Mouse (Mus musculus) MEL (cell line): Measurements from ENCODE around the gene Dock3. TPM values are rescaled to one million over a fixed set of nuclear protein-coding genes. Genes with fewer than 3 reads are reported as not detected.

ENCODE experiments used
- DNase-seq: peaks from one replicate; pipeline ENCODE4 v3.0.0; 2011; ENCODE audit warnings: low read depth, low spot score
- H3K27ac ChIP-seq: 2 replicates; pipeline ENCODE4 v1.5.1; 2012; ENCODE audit warnings: low read depth, mild to moderate bottlenecking, control low read depth, low read length, moderate library complexity; ENCODE audit not compliant: control insufficient read depth
- H3K27me3 ChIP-seq, 2 experiments: fragments of 150-350 bp in 1 of 2; sonication (generic) in 1 of 2; 2 replicates each; pipeline ENCODE4 v1.6.1; 2012; ENCODE audit warnings: low read length in 2 of 2, mild to moderate bottlenecking in 2 of 2, improper control_type of control experiment in 1 of 2, moderate library complexity in 1 of 2; ENCODE audit not compliant: insufficient read depth in 2 of 2, control insufficient read depth in 1 of 2
- H3K36me3 ChIP-seq, 2 experiments: 2 replicates each; pipeline ENCODE4 v1.6.1; 2012 to 2014; ENCODE audit warnings: low read length in 2 of 2, improper control_type of control experiment in 1 of 2, inconsistent platforms in 1 of 2, mild to moderate bottlenecking in 1 of 2; ENCODE audit not compliant: insufficient read depth in 2 of 2, control insufficient read depth in 1 of 2
- H3K4me1 ChIP-seq, 2 experiments: fragments of 150-350 bp in 1 of 2; sonication (generic) in 1 of 2; 2 replicates each; pipeline ENCODE4 v1.6.1; 2012; ENCODE audit warnings: low read length in 2 of 2, improper control_type of control experiment in 1 of 2, mild to moderate bottlenecking in 1 of 2; ENCODE audit not compliant: insufficient read depth in 2 of 2, control insufficient read depth in 1 of 2
- H3K4me3 ChIP-seq, 2 experiments: fragments of 150-350 bp in 1 of 2; sonication (generic) in 1 of 2; 2 replicates each; pipeline ENCODE4 v1.5.1; 2012; ENCODE audit warnings: low read depth in 2 of 2, low read length in 2 of 2, mild to moderate bottlenecking in 2 of 2, moderate library complexity in 2 of 2, control low read depth in 1 of 2, improper control_type of control experiment in 1 of 2; ENCODE audit not compliant: control insufficient read depth in 1 of 2, insufficient read depth in 1 of 2
- H3K79me2 ChIP-seq: 2 replicates; pipeline ENCODE4 v1.6.1; 2012; ENCODE audit warnings: mild to moderate bottlenecking, low read length, moderate library complexity; ENCODE audit not compliant: control insufficient read depth, poor library complexity, insufficient read depth
- H3K9ac ChIP-seq: 2 replicates; pipeline ENCODE4 v1.6.1; 2012; ENCODE audit warnings: low read depth, mild to moderate bottlenecking, control low read depth, low read length, moderate library complexity; ENCODE audit not compliant: control insufficient read depth, poor library complexity, severe bottlenecking
- H3K9me3 ChIP-seq: fragments of 150-350 bp; sonication (generic); replicated peaks from 2 replicates; pipeline ENCODE4 v1.6.1; 2012; ENCODE audit warnings: mild to moderate bottlenecking, low read length, improper control_type of control experiment, moderate library complexity; ENCODE audit not compliant: insufficient read depth
- BHLHE40 ChIP-seq: IDR thresholded peaks from 2 replicates; pipeline ENCODE4 v1.6.1; 2012; ENCODE audit warnings: low read depth, mild to moderate bottlenecking, inconsistent platforms, low read length, improper control_type of control experiment, borderline replicate concordance
- CTCF ChIP-seq, 3 experiments: IDR thresholded peaks in 2 of 3; conservative IDR thresholded peaks in 1 of 3; 2 replicates each; pipeline ENCODE4 v1.5.1; 2011 to 2012; ENCODE audit warnings: low read length in 3 of 3, low read depth in 2 of 3, mild to moderate bottlenecking in 2 of 3, improper control_type of control experiment in 1 of 3, inconsistent platforms in 1 of 3, mixed read lengths in 1 of 3, moderate library complexity in 1 of 3; ENCODE audit not compliant: control insufficient read depth in 1 of 3, insufficient read depth in 1 of 3, poor library complexity in 1 of 3, severe bottlenecking in 1 of 3
- ELF1 ChIP-seq: IDR thresholded peaks from 2 replicates; pipeline ENCODE4 v1.6.1; 2014; ENCODE audit warnings: low read depth, mild to moderate bottlenecking, inconsistent platforms, low read length, improper control_type of control experiment, moderate library complexity
- EP300 ChIP-seq, 2 experiments: IDR thresholded peaks; 2 replicates each; pipeline ENCODE4 v1.6.1; 2011; ENCODE audit warnings: improper control_type of control experiment in 2 of 2, low read length in 2 of 2, low read depth in 1 of 2, mild to moderate bottlenecking in 1 of 2
- ETS1 ChIP-seq: IDR thresholded peaks from 2 replicates; pipeline ENCODE4 v1.6.1; 2012; ENCODE audit warnings: low read depth, mild to moderate bottlenecking, inconsistent platforms, low read length, improper control_type of control experiment, moderate library complexity
- GABPA ChIP-seq: IDR thresholded peaks from 2 replicates; pipeline ENCODE4 v1.6.1; 2012; ENCODE audit warnings: low read depth, mild to moderate bottlenecking, inconsistent platforms, low read length, improper control_type of control experiment, moderate library complexity
- GATA1 ChIP-seq: IDR thresholded peaks from 2 replicates; pipeline ENCODE4 v1.6.1; 2011; ENCODE audit warnings: low read depth, low read length, improper control_type of control experiment
- JUND ChIP-seq: IDR thresholded peaks from 2 replicates; pipeline ENCODE4 v1.6.1; 2011; ENCODE audit warnings: low read depth, mild to moderate bottlenecking, improper control_type of control experiment, low read length
- MAFK ChIP-seq: IDR thresholded peaks from 2 replicates; pipeline ENCODE4 v1.6.1; 2011; ENCODE audit warnings: low read depth, mild to moderate bottlenecking, low read length, improper control_type of control experiment, borderline replicate concordance
- MAZ ChIP-seq: IDR thresholded peaks from 2 replicates; pipeline ENCODE4 v1.6.1; 2012; ENCODE audit warnings: low read depth, mild to moderate bottlenecking, inconsistent platforms, low read length, improper control_type of control experiment
- MXI1 ChIP-seq: IDR thresholded peaks from 2 replicates; pipeline ENCODE4 v1.6.1; 2011; ENCODE audit warnings: mild to moderate bottlenecking, low read depth, low read length, improper control_type of control experiment
- NELFE ChIP-seq: IDR thresholded peaks from 2 replicates; pipeline ENCODE4 v1.6.1; 2011; ENCODE audit warnings: low read depth, low read length, improper control_type of control experiment
- NRF1 ChIP-seq: IDR thresholded peaks from 2 replicates; pipeline ENCODE4 v1.6.1; 2014; ENCODE audit warnings: low read depth, mild to moderate bottlenecking, inconsistent platforms, low read length, improper control_type of control experiment, moderate library complexity; ENCODE audit not compliant: poor library complexity, insufficient read depth, severe bottlenecking
- POLR2AphosphoS2 ChIP-seq: IDR thresholded peaks from 2 replicates; pipeline ENCODE4 v1.6.1; 2011; ENCODE audit warnings: low read length, improper control_type of control experiment
- POLR2AphosphoS5 ChIP-seq: IDR thresholded peaks from 2 replicates; pipeline ENCODE4 v1.6.1; 2012; ENCODE audit warnings: low read depth, borderline replicate concordance, mild to moderate bottlenecking, inconsistent platforms, low read length, moderate library complexity, mixed read lengths
- RAD21 ChIP-seq: IDR thresholded peaks from 2 replicates; pipeline ENCODE4 v1.6.1; 2011; ENCODE audit warnings: mild to moderate bottlenecking, low read depth, low read length, improper control_type of control experiment
- RCOR1 ChIP-seq: IDR thresholded peaks from 2 replicates; pipeline ENCODE4 v1.6.1; 2012; ENCODE audit warnings: low read depth, mild to moderate bottlenecking, inconsistent platforms, low read length, improper control_type of control experiment
- SIN3A ChIP-seq: IDR thresholded peaks from 2 replicates; pipeline ENCODE4 v1.6.1; 2012; ENCODE audit warnings: low read length, improper control_type of control experiment, inconsistent platforms
- SMC3 ChIP-seq: IDR thresholded peaks from 2 replicates; pipeline ENCODE4 v1.6.1; 2011; ENCODE audit warnings: low read depth, low read length, improper control_type of control experiment
- TAL1 ChIP-seq: IDR thresholded peaks from 2 replicates; pipeline ENCODE4 v1.6.1; 2012; ENCODE audit warnings: mild to moderate bottlenecking, inconsistent platforms, low read length, moderate library complexity, mixed read lengths
- TBP ChIP-seq: IDR thresholded peaks from 2 replicates; pipeline ENCODE4 v1.8.0; 2011; ENCODE audit warnings: low read depth, low read length, improper control_type of control experiment
- TCF12 ChIP-seq: IDR thresholded peaks from 2 replicates; pipeline ENCODE4 v1.6.1; 2014; ENCODE audit warnings: low read depth, mild to moderate bottlenecking, inconsistent platforms, low read length, improper control_type of control experiment, moderate library complexity
- UBTF ChIP-seq: IDR thresholded peaks from 2 replicates; pipeline ENCODE4 v1.6.1; 2012; ENCODE audit warnings: low read depth, mild to moderate bottlenecking, inconsistent platforms, low read length, improper control_type of control experiment, moderate library complexity, borderline replicate concordance; ENCODE audit not compliant: insufficient read depth
- USF1 ChIP-seq: IDR thresholded peaks from 2 replicates; pipeline ENCODE4 v1.6.1; 2014; ENCODE audit warnings: low read depth, mild to moderate bottlenecking, inconsistent platforms, low read length, improper control_type of control experiment, moderate library complexity
- USF2 ChIP-seq, 2 experiments: IDR thresholded peaks; 2 replicates each; pipeline ENCODE4 v1.6.1; 2011 to 2012; ENCODE audit warnings: improper control_type of control experiment in 2 of 2, low read length in 2 of 2, borderline replicate concordance in 1 of 2, inconsistent platforms in 1 of 2, low read depth in 1 of 2, mild to moderate bottlenecking in 1 of 2; ENCODE audit not compliant: insufficient read depth in 1 of 2
- ZKSCAN1 ChIP-seq: IDR thresholded peaks from 2 replicates; pipeline ENCODE4 v1.6.1; 2012; ENCODE audit warnings: low read depth, mild to moderate bottlenecking, inconsistent platforms, low read length, improper control_type of control experiment, moderate library complexity
- polyA plus RNA-seq, 2 experiments: library from polyadenylated mRNA; stranded (reverse) in 1 of 2; unstranded in 1 of 2; fragments of >175 nt in 1 of 2; fragments of >200 nt in 1 of 2; gene quantifications; 2 replicates each; pipeline versions ENCODE4 v1.2.1 to v1.2.4; 2012; ENCODE audit warnings: low replicate concordance in 2 of 2, low read depth in 1 of 2; ENCODE audit not compliant: insufficient read length in 2 of 2, insufficient read depth in 1 of 2, missing spikeins in 1 of 2
- total RNA-seq: library from RNA; depleted of rRNA; stranded (reverse); fragments of 300-350 nt; gene quantifications from 2 replicates; pipeline ENCODE4 v1.2.3, GENCODE M21; 2012

Dock3 gene
- total and polyA plus RNA-seq, 3 experiments: 0.03 to 0.08 TPM; not detected in 1

DNA sequence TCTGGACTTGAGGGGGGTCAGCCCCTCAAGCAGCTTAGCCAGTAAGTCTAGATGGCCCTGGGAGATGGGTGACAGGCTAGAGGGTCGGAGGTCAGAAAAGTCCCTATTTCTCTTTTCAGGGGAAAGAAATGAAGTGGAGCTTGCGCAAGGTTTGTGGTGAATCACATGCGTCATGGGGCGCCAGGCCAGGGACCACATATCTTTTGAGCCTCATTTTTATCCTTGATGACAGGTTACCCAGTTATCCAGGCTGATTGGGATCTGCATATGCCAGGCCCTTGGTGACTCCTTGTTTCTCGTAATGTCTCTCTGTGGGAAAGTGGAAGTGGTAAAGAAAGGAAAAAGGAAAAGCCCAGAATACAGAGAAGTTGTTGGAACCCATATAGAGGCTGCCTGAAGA is 32.2 kb upstream of the Dock3 start:
- H3K9me3 ChIP-seq: no peaks in the 10 kb centered on the region
- H3K9ac ChIP-seq: no peak overlapping the region
- no peak for DNase-seq
- H3K27me3 ChIP-seq: no peaks in the 10 kb centered on the region
- H3K79me2 ChIP-seq: no peaks in the 10 kb centered on the region
- no peak for TF ChIP-seq NELFE
- TF ChIP-seq GATA1: 0 out of 2 replicates have a peak, but pooled peaks have one; percentile 26
- TF ChIP-seq SMC3: no peak
- peak; percentile 48; the same call in 1 of the 2 replicates for TF ChIP-seq MXI1
- peak; percentile 48 for TF ChIP-seq ETS1
- peak; percentile 53; the same call in 1 of the 2 replicates for TF ChIP-seq USF1
- no peak for TF ChIP-seq CTCF (IDR thresholded peaks at IDR 0.05 in 2 of 3, conservative IDR thresholded peaks at IDR 0.05 in 1 of 3; ENCODE audit: control insufficient read depth in 1 of 3, insufficient read depth in 1 of 3, low read depth in 2 of 3, low read length in 3 of 3, poor library complexity in 1 of 3, severe bottlenecking in 1 of 3)
- TF ChIP-seq EP300 (IDR thresholded peaks at IDR 0.05; ENCODE audit: low read depth in 1 of 2, low read length in 2 of 2): peak; percentile 34 to 69; a peak in 3 of 4 replicates
- peak; percentile 34; the same call in 1 of the 2 replicates for TF ChIP-seq SIN3A
- no peak for TF ChIP-seq JUND
- no peak for TF ChIP-seq ZKSCAN1
- no peak for TF ChIP-seq POLR2AphosphoS2
- TF ChIP-seq ELF1: no peak
- no peak for TF ChIP-seq TBP
- TF ChIP-seq MAFK: no peak
- TF ChIP-seq MAZ: no peak
- TF ChIP-seq TCF12: peak; percentile 54; the same call in 1 of the 2 replicates
- no peak for TF ChIP-seq USF2 (IDR thresholded peaks at IDR 0.05; ENCODE audit: borderline replicate concordance in 1 of 2, insufficient read depth in 1 of 2, low read depth in 1 of 2, low read length in 2 of 2)
- no peak for TF ChIP-seq BHLHE40
- TF ChIP-seq RCOR1: peak; percentile 50; the same call in 1 of the 2 replicates
- TF ChIP-seq TAL1: no peak
- no peak for TF ChIP-seq GABPA
- no peak; the same call in 1 of the 2 replicates for TF ChIP-seq NRF1
- no peak for TF ChIP-seq POLR2AphosphoS5
- no peak for TF ChIP-seq UBTF
- no peak for TF ChIP-seq RAD21
- H3K4me3 ChIP-seq: no peak overlapping the region
- H3K27ac ChIP-seq: no peak overlapping the region
- peaks cover 0 to 30% of the 10 kb centered on the region in 2 experiments; a peak in 3 of 4 replicates for H3K36me3 ChIP-seq
- H3K4me1 ChIP-seq: peaks cover 33 to 48% of the 10 kb centered on the region in 2 experiments
